Mouse (Mus musculus): ENCODE data around the gene Card11. TPM values are rescaled to one million over a fixed set of nuclear protein-coding genes. Genes with fewer than 3 reads are reported as not detected.

Card11 gene
- total RNA-seq (2021), result 1 to 10 TPM; 1.6 to 2.5 TPM
- long read RNA-seq, experiment 1, partial matches to known transcripts, result 2 of 2 reads
- long read RNA-seq, experiment 1, other reads (novel, unspliced or antisense), result 0 of 2 reads
- long read RNA-seq, experiment 2, full-length matches to known transcripts, result 1 of 1 reads
- long read RNA-seq, experiment 2, partial matches to known transcripts, result 0 of 1 reads
- long read RNA-seq, experiment 2, other reads (novel, unspliced or antisense), result 0 of 1 reads

GRCm38 (mm10) chr5:141000349-141000748, at the start of gene Card11:
TSS of gene Card11 (minus strand) at chr5:141000582.
- no peak for DNase-seq

- DNase-seq, result no peak
These were observed 47.4 kb upstream of the Card11 start for GRCm38 (mm10) chr5:141047651-141048218.

GRCm38 (mm10) chr5:141044976-141045375, 44.6 kb upstream of the Card11 start:
- no peak for DNase-seq

GRCm38 (mm10) chr5:141043654-141044447, 43.5 kb upstream of the Card11 start:
- DNase-seq, result no peak

- DNase-seq, result no peak
These were observed 42.0 kb upstream of the Card11 start for GRCm38 (mm10) chr5:141042406-141042805.

- no peak for DNase-seq
These were observed 40.5 kb upstream of the Card11 start for GRCm38 (mm10) chr5:141040846-141041245.

- DNase-seq, result no peak
These were observed 38.0 kb upstream of the Card11 start for GRCm38 (mm10) chr5:141038342-141038741.

GRCm38 (mm10) chr5:141035346-141035745, 35.0 kb upstream of the Card11 start:
- DNase-seq, result no peak

GRCm38 (mm10) chr5:141034301-141034700, 33.9 kb upstream of the Card11 start:
- DNase-seq, result no peak

GRCm38 (mm10) chr5:141033001-141033400, 32.6 kb upstream of the Card11 start:
- DNase-seq, result no peak

- DNase-seq, result no peak
These were observed 29.0 kb upstream of the Card11 start for GRCm38 (mm10) chr5:141029364-141029763.

- no peak for DNase-seq
These were observed 25.3 kb upstream of the Card11 start for GRCm38 (mm10) chr5:141025635-141026034.

- peak; percentile 14 for DNase-seq
These were observed 24.1 kb upstream of the Card11 start for GRCm38 (mm10) chr5:141024435-141024834.

- no peak for DNase-seq
These were observed 17.7 kb upstream of the Card11 start for GRCm38 (mm10) chr5:141017927-141018700.

GRCm38 (mm10) chr5:141016082-141016481, 15.7 kb upstream of the Card11 start:
- DNase-seq, result no peak

GRCm38 (mm10) chr5:141014216-141014615, 13.8 kb upstream of the Card11 start:
- no peak for DNase-seq

GRCm38 (mm10) chr5:141013465-141013864, 13.1 kb upstream of the Card11 start:
- DNase-seq, result no peak

- no peak for DNase-seq
These were observed 5.1 kb upstream of the Card11 start for GRCm38 (mm10) chr5:141005491-141005890.

- DNase-seq, result no peak
These were observed 3.8 kb upstream of the Card11 start for GRCm38 (mm10) chr5:141004078-141004763.

- no peak for DNase-seq
These were observed 1.2 kb downstream of the Card11 start for GRCm38 (mm10) chr5:140999178-140999672.

- DNase-seq, result no peak
These were observed 2.6 kb downstream of the Card11 start for GRCm38 (mm10) chr5:140997767-140998166.
